Mouse (Mus musculus): ENCODE measurements around the gene Itga4.

The Itga4 gene

DNA sequence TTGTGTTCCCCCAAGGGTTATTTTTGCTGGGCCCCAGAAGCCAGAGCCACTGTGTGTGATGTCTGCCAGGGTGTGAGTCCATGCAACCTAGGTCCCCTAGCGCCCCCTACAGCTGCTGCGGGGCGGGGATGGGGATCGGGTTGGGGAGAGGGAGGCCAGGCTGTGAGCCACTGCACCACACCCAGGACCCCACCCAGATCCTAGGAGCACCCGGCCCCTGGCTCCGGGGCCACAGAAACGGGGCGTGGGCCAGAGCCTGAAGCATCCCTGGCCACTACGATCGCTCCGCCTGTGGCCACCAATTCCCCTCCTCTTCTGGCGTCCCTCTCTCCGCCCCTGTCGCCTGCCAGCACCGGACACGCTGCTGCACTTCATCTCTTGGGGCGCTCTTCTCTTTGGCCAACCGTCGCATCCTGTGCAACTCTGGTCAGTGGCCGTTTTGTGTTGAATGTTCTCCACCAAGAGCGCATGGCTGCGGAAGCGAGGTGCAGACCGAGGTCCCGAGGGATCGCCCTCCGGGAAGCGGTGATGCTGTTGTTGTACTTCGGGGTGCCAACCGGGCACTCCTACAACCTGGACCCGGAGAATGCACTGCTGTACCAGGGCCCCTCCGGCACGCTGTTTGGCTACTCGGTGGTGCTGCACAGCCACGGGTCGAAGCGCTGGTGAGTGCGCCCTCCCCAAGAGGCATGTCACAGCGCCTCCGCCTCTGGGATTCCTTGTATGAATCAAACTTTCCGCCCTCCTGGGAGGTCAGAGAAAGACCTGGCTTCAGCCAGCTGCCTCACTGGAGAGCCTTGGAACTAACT lies at the start of gene Itga4:
Gene Itga4 (plus strand): TSS at position 235 of the 809 bp plus-strand sequence.
- peak; percentile 64 to 76 for DNase-seq

DNA sequence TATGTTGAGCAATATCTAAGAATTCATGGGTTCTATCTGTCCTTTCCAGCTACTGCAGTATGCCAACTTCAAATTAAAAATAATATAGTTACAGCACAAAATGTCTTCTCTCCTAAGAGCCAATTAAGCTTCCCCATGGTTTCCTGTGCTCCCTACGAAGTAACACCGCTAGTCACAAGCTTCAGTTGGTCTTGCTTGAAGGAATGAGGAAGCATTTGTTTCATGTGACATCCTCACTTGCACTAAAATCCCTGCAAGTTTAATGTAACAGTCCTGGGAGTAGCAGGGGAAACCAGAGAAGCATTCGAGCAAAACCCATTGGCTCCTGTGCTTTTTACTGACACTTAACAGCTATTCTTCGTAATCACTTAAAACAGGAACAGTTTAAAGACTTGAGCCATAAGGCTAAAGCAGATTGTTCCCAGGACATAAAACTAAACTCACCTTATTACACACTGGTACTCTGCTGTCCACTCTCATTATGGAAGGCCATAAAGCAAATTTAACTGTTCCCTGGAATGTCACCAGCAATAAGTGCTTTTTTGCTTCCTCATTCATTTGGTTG lies 49.0 kb upstream of the Itga4 start:
- DNase-seq = no peak

DNA sequence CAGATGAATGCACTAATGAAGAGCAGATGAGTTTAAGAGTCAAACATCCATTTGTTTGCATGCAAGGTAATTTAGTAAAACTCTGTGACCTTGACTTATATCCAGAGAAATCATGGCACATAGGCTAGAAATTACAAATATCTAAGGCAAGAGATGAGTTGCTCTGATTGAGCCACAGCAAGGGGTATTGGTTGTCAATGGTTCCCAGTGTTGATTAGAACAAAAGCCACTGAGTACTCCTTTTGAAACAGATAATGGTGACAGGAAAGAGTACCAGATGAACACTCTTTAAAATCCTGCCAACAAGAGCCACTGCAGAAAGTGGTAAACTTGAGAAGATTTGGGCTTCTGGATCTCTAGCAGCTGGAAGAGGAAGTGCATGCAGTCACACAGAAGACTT lies 40.2 kb upstream of the Itga4 start:
- DNase-seq = no peak

DNA sequence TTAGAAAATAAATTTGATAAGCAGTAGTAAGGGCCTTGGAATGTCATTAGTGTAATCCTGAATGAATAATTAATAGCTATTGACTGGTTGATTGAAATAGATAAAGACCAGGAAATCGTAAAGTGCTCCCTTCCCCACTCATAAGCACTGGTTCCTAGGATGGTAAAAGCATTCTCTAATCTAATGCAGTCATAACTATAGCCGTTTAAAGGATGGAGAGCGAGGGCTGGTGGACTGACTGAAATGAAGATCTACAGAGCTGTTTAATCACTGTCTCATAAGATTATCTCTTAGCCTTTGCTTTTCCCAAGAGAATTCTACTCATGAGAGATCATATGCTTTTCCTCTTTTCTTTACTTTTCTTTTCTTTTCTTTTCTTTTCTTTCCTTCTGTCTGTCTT lies 39.7 kb upstream of the Itga4 start:
- no peak for DNase-seq

DNA sequence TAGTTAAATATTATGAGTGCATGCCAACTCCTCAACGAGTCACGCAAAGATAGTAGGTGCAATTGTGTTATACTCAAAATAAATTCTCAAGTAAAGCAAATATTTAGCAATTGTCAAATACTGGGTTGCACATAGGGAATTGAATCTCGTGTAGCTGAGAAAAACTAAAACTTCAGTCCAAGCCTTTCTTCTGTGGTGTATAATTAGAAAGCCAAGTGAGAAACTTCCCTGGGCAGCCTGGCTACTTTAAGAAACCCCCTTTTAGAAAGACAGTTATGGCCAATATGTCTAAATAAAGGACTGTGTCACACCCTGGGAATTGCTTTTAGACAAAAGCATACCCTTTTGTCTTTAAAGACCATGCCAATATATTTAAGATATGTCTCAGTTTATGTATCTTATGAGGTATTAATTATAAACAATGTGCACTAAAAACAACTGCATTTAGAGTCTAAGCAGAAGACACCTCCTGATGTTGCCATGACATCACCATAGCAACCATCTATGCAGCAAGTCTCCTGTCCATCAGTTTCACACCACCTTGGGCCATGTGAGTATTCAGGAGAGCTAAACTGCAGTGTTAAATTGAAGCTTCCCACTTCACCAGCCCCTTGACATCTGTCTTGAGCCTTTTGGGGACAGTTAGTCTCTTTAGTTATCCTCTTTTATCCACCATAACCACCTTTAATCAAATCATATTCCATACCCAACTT lies 30.4 kb upstream of the Itga4 start:
- DNase-seq = no peak

DNA sequence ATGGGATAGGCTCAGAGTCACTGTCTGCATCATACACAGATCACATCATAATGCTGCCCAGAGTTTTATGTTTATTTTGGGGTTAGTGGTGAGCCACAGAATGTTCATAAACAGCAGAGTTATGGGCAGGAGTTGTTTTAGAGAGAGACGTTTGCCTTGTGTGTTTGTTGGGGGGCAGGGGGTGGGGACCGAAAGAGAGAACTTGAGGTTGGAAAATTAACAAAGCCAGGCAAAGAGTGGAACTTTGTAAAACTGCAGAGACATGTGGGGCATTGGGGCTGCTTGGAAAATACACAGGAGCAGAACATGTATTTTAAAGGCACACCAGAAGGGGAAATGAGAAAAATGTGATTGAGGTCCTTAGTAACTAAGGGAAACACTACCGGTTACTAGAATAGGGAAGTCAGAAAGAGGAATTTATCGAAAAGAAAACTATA lies 27.4 kb upstream of the Itga4 start:
- no peak for DNase-seq

DNA sequence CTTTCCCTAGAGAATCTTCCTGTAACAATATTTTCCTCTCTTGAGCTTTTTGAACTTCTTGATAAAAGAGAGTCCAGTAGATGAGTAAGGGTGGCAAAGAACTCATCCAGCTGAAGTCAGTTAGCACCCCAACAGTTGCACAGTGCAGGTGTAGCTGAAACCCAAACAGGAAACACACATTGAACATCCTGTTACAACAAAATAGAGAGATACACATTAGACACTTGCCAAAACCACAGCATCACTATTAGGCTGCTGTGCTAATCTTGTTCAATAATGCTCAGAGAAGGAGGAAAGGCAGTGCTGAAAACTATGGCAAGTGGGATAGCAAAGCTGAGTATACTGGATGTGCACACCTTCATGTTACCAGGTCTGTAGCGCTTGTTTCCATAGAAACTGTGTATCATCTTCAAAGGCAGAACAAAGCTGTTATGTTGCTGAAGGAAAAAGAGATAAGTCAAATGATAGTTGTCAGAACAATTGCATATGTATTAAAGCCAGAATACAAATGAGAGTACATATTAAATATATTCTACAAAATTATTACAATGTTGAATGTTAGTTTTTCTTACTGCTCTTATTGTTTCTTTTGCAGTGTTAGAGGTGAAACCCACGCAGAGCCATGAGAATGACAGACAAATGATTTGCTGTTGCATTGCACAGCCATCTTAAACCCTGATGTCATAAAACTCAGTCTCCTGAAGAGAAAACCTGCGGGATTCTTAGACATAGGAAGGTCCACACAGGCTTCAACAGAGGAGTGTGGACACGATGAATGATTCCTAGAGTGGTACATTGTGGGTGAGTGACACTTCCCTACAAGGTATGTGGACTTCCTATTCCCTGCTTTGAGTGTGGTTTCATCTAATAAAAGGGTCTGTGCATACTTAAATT lies 23.9 kb upstream of the Itga4 start:
- no peak for DNase-seq

DNA sequence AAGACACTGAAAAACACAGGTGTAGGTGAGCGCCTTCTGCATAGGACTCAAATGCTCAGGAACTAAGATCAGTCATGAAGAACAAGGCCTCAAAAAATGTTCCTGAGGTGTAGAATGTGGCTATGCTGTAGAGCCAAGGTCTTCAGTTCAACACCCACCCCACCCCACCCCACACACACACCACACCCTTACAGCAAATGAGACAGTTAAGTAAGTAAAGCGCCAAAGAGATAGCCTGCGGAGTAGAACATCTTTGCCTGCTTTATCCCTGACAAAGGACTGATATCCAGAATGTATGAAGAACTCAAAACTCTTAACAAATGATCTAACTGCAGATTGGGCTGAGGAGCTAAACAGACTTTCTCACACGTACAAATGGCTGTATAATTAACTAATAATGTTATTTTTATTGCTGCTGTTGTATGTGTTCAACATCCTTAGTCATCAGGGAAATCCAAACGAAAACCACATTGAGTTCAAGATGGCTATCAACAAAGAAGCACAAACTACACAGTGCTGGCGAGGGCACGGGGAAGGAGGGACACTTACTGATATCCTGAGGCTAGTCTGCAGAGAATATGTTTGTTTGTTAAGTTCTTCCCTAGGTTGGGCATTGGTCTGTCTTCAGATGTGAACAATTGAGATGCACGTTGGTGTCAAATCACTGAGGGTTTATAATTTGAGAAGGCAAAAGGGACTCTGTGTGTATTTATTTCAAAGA lies 19.3 kb upstream of the Itga4 start:
- DNase-seq = no peak

DNA sequence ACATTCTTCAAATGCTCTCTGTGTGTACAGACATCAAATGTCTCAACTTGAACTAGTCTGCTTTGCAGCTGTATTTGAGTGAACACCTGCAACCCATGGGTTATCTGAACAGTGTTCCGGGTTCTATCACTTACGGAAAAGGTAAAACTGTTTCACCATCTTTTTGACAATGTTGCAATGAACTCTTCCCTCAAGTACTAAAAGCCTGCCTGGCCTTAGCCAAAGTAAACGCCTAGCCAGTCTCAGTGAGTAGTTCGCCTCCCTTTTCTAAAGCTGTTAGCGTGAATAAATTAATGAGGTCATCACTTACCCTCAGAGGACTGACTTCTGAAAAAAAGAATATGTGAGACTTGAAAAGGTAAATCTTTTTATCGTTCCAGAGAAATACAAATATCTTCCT lies 18.0 kb upstream of the Itga4 start:
- no peak for DNase-seq

DNA sequence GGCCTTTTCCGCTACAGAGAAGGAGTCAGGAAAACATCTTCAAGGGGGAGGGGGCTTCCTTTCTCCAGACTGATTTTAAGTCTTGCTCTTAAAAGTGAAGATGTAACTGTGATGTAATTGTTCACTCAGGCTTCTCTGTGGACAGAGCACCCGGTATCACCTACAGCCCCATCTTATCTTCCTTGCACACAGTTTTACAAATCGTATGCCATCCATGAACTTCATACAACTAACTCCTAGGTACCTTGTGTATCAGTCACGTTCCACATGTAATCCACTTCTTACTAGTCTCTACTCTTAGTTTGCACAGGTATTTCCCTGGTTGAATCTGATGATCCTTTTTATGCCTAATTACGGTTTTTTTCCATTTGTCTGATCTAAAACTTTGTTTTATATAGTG lies 10.9 kb upstream of the Itga4 start:
- no peak for DNase-seq

DNA sequence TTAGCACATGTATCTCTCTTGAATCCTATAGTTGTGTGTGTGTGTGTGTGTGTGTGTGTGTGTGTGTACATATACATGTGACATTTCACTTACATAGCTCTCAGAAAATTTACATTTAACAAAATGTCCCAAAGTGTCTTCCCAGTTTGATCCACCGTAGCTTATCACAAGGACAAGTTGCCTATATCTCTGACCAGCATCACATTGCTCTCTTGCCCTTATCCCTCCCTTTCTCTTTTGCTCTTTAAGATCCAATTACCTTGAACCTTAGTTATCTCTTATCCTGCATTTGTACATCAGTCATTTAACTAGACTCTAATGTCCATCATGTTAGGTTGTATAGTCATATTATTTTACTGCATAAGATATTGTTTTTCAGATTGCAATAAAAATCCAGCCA lies 10.5 kb upstream of the Itga4 start:
- DNase-seq = no peak

DNA sequence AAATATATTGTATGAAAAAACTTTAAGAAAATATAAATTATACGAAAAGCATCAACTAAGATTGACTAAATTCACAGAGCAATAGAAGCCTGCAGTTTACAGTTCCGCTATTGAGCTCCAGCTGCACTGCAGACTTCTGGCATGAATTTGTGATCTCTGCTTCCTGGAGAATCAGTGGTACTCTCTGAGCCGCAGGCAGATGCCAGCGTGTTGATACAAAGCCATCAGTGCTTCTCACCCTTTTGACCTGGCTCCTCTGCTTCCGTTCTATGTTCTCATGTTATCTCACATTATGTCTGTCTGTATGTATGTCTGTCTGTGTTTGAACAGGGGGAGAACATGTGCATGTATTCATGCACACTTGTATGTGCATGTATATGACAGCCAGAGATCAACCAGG lies 6.9 kb upstream of the Itga4 start:
- no peak for DNase-seq

DNA sequence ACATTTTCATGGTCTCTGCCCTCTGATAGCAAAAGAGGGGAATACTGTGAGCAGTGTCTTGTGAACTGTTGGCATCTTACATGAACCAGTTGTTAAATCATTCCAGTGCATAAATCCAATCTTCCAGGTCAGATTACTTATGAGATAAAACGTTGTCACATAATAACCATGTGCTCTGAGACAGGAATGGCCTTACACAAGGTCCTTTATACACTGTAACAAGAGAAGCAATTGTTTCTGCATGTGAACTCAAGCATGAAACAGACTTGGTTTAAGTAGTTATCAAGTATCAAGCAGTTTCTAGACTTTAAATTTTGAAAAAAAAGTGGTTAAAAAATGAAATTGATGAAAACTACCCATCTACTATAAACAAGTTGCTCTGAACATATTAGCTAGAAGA lies 4.7 kb upstream of the Itga4 start:
- no peak for DNase-seq

DNA sequence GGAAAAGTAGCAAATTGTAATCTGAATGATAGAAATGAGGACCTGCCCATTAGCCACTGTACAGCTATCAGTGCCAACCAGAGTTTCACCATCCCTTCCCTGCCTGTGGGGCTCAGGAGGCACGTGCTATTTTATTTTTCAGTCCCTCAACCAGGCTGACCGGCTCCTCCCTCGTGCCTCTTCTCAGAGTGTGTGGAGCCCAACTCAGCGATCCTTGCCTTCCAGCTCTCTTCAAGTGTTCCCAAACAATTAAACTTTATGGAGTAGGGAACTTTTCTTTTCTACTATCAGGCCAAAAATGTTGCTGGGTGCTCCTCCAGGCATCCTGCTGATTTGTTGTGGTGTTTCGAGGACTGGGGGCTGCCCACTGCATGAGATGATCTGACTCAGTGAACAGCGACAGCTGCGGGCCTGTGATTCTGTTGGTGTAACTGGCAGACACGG lies 1.4 kb upstream of the Itga4 start:
- no peak for DNase-seq

DNA sequence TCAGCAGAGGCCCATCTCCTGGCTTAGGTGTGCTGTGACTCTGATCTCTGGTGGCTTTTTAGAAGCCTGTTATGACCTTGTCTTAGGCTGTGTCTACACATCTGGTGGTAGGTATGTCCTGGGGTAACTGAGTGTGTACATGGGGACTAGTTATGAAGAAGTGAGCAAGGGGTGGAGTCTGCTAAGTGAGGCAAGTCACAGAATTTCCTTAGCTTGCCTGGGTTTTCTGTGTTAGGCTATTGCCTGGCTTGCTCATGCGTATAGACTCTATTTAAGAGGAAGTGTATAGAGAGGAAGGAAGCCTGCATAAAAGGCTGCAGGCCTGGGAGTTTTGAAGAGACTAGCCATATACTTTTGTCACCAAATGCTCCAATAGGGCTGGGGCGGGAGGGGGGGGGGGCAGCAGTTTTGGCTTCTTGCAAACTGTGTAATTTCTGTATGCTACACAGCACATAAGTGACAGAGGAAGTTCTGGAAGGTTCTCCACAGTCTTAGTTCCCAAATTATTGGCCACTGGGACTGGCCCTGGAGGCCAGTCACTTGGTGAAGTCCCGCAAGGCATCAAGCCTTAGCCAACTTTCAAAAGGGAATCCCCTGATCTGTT lies 536 bp upstream of the Itga4 start:
- no peak for DNase-seq

DNA sequence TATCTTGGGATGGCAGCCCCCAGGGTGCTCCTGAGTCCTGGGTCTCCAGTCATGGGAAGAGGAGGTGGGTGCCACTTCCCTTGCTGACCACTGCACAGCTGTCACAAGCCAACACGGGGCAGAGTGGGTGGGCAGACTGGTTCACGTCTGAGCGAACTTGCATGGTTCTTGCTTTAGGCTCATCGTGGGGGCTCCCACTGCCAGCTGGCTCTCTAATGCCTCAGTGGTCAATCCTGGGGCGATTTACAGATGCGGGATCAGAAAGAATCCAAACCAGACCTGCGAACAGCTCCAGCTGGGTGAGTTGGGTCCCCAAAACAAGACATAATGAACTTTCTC lies 744 bp downstream of the Itga4 start:
- no peak for DNase-seq

DNA sequence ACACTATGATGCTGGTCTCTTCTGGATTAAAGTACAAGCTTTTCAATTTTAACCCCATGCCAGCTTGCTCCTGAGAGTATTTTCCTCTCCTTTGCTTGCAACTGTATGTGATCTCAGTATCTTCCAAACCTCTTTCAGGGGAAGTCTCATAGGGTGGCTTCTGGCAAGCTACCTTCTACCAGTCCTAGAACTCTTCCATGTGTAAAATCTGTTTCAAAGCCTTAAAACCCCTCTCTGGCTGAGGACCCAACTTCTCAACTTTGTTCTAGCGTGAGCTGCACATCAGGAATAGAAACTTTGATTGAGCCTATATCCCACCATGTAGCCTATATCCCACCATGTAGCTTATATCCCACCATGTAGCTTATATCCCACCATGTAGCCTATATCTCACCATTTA lies 1.1 kb downstream of the Itga4 start:
- no peak for DNase-seq

DNA sequence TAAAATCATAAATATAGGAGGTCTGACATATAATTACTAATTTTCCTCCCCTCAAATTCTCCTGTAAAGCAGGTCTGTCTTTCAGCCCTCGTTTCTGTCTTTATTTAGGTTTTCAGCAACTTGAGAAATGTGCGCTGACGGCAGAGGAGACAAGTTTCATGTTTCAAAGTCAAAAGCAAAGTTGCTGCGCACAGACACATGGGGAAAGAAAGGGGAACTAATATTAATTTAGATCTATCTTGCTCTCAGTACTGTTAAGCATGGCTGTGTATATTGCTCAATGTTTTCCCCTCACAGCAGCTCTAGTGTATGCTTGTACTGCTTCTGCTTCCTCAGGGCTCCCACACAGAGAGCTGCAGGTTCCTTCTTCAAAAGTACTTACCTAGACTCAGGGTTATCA lies 1.7 kb downstream of the Itga4 start:
- DNase-seq = no peak

DNA sequence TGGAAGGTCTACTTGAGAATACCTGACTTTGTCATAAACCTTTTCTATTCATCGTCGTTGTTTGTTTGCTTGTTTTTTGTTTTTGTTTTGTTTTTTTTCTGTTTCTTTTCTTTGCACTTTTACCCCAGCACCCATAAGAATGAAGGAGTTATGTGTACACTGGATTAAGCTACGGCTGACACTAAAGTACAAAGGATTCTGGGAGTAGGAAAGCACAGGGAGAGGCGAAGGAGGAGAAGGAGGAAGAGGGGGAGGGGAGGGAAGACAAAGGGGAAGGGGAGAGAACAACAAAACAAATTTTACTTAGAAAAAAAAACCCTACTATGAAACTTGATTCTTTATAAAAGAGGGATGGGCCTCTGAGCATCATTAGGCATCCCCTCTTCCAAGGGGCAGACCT lies 2.2 kb downstream of the Itga4 start:
- DNase-seq = no peak

DNA sequence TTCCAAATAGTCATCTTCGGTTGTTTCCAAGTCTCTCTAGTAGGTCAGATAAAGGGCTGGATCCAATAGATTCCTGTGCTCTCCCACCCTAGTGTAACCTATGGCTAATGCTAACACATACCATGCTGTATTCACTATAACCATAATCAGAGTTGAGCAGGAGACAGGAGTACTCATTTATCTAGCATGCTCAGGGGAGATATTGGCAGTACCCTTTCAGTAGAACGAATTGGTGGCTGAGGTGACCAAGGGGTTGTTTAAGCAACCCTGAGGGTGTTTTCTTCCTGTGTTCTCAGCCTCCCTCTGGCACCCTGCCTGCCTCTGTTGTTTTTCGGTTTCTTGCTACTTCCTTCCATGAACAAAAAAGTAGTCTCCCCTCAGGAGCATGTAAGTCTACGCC lies 4.1 kb downstream of the Itga4 start:
- DNase-seq = no peak

DNA sequence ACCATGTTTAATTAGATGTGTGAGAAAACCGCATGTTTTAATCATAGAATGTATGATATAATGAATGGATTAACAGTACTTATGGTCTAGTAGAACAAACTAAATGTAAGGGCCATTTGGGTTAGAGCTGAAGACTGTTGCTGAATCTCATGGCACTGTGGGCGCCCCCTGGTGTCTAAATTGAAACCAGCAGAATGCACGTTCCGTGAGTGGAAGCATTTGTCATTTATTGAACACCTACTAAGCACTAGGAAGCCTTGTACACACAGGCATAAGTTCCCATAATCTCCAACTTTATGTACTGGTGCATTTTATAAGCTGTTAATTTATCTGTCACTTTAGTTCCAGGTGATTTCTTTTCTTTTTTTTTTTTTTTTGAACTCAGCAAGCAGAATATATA lies 10.4 kb downstream of the Itga4 start:
- DNase-seq = peak; percentile 61 to 64

DNA sequence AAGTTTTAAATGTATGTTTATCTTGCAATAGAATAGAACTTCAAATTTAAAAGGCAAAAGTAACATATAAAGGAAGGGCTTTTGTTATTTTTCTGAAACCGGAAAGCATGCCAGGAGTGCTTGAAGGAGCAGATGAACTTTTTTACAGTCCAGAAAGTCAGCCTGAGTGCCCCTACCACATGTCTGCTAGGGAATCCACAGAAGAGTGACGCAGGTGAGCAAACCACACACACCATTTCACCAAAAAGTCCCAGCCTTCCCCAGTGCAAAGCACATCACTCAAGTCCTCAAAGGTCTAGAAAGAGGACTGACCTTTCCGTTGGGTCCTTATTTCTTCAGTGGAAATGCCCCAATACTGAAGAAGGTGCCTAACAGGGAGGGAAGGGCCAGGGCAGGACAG lies 11.3 kb downstream of the Itga4 start:
- DNase-seq = no peak

Measured in cerebellum, postnatal 36 days (tissue).